16 mouse cellular contexts compared by ENCODE assay signal in the genomic region with DNA sequence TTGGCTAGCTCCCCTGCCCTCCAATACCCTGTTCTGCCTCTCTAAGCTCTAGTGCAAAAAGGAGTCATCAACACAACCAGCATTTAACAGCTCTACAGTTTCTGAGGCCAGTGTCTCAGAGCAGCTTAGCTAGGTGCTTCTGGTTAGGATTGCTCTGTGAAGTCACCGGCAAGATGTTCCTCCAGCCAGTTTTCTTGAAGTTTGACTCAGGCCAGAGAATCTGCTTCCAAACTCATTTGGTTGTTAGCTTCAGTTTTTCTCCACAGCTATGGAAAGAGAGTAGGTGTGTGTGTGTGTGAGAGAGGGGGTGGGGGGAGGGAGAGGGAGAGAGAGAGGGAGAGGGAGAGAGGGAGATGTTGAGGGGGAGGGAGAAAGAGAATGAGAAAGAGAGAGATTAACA.
"Had no signal": no experiment of that assay in that cellular context is flagged by ENCODE, and none has a peak within 500 bp of the region (broad histone marks: within the 10 kb centered on the region; RNA-seq: fewer than 3 reads in every experiment).

No protein-coding gene starts in this region.

- ATAC-seq: hindbrain, embryonic 16.5 days; inflammation-experienced regulatory T-cells, adult 6 months; intestine, embryonic 15.5 days; intestine, postnatal 0 days; liver, embryonic 12.5 days had no signal

- DNase-seq: gastrocnemius, postnatal 10 days; gastrocnemius, postnatal 25 days; heart, postnatal 10 days; heart, postnatal 4 days; kidney, adult 18-20 months; kidney, adult 8-10 months; kidney, postnatal 10 days; kidney, postnatal 25 days; kidney, postnatal 4 days; layer of hippocampus, postnatal 36 days; left cerebral cortex, postnatal 4 days had no signal
